Mouse (Mus musculus) CD4-positive, CD25-positive, alpha-beta regulatory T cell, adult 4 months (primary cell): ENCODE results near the gene Atp11b. TPM values are rescaled to one million over a fixed set of nuclear protein-coding genes. Genes with fewer than 3 reads are reported as not detected.

Experiments used
- ATAC-seq: one replicate; pipeline ENCODE4 v1.8.0; 2017
- polyA plus RNA-seq, 2 experiments: library from polyadenylated mRNA; unstranded; fragments of 100-300 nt; shearing (Covaris generic); gene quantifications; one replicate each; pipeline ENCODE4 v1.2.1; 2017

Atp11b gene
- polyA plus RNA-seq, 2 experiments from 2014 or later: 69.0 to 82.0 TPM

- ATAC-seq: no peak
Measured at GRCm38 (mm10) chr3:35779748-35780147, 25.8 kb downstream of the Atp11b start.

- ATAC-seq: peak; percentile 41
Measured at GRCm38 (mm10) chr3:35802040-35802439, 48.1 kb downstream of the Atp11b start.

- no peak for ATAC-seq
Measured at GRCm38 (mm10) chr3:35819887-35820286, 66.0 kb downstream of the Atp11b start.

- no peak for ATAC-seq
Measured at GRCm38 (mm10) chr3:35822036-35822435, 68.1 kb downstream of the Atp11b start.

GRCm38 (mm10) chr3:35849326-35849725 lies 95.4 kb downstream of the Atp11b start:
- no peak for ATAC-seq

GRCm38 (mm10) chr3:35883267-35883666 lies 129.4 kb downstream of the Atp11b start:
- peak; percentile 57 for ATAC-seq

- ATAC-seq: no peak
Measured at GRCm38 (mm10) chr3:35889531-35889930, 135.6 kb downstream of the Atp11b start.

- no peak for ATAC-seq
Measured at GRCm38 (mm10) chr3:35891123-35891522, 137.2 kb downstream of the Atp11b start.

GRCm38 (mm10) chr3:35893156-35893555 lies 139.2 kb downstream of the Atp11b start:
- no peak for ATAC-seq

- ATAC-seq: no peak
Measured at GRCm38 (mm10) chr3:35897900-35898299, 144.0 kb downstream of the Atp11b start.

GRCm38 (mm10) chr3:35899109-35899508 lies 145.2 kb downstream of the Atp11b start:
- no peak for ATAC-seq

- ATAC-seq: no peak
Measured at GRCm38 (mm10) chr3:35900555-35901204, 146.8 kb downstream of the Atp11b start.

Other genes with a start within 250 kb of the Atp11b start
- gene Dcun1d1, start 183.3 kb downstream of the Atp11b start, polyA plus RNA-seq: 100 to 1,000 TPM in 1 of 2 experiments, 10 to 100 TPM in 1; 95.9 to 129 TPM
- gene Mccc1, start 246.6 kb downstream of the Atp11b start, polyA plus RNA-seq: 10 to 100 TPM; 23.6 to 35.7 TPM